Mouse (Mus musculus) olfactory bulb, adult 2 months (tissue): ENCODE measurements around the gene Rbm47.

Experiments
- CTCF ChIP-seq: fragments of 200-500 bp; IDR thresholded peaks from 2 replicates; pipeline ENCODE4 v1.5.1; 2012; ENCODE audit warnings: low read depth, mild to moderate bottlenecking, low read length, moderate library complexity; ENCODE audit not compliant: insufficient read depth
- POLR2A ChIP-seq: fragments of 200-500 bp; IDR thresholded peaks from 2 replicates; pipeline ENCODE4 v1.6.1; 2012; ENCODE audit warnings: mild to moderate bottlenecking, low read depth, low read length, moderate library complexity; ENCODE audit not compliant: insufficient read depth

- TF ChIP-seq CTCF (no peak), POLR2A (no peak)
These were observed 58.7 kb downstream of the Rbm47 start for GRCm38 (mm10) chr5:66114208-66114607.
